Mouse (Mus musculus): ENCODE measurements around the gene Wdr70.

DNA sequence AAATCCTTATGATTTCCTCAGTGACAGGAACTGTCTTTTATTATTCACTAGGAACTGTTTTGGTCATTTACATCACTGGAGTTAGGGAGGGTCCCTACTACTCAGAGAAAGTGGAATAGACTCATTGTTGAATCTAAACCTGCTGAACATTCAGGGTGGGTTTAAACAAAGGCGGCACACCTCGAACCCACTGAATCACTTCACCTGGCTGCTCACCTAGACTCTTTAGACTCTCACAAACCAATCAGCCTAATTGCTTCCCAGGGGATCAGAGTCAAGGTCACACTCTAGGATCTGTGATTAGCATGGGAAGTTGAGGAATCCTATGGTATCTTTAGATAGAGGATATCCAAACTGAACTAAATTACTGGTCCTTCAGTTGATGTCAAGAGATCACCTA, 8.3 kb downstream of the Wdr70 start:
- no peak for TF ChIP-seq CTCF (IDR thresholded peaks at IDR 0.05; ENCODE audit: control insufficient read depth, insufficient read depth, low read length)
- no peak for TF ChIP-seq POLR2A (IDR thresholded peaks at IDR 0.05; ENCODE audit: borderline replicate concordance, control insufficient read depth, low read depth, low read length)

Measured in bone marrow, adult 2 months (tissue).